Mouse (Mus musculus) testis, adult 2 months (tissue): ENCODE results near the gene Rbm18. TPM values are rescaled to one million over a fixed set of nuclear protein-coding genes. Genes with fewer than 3 reads are reported as not detected.
"Not testable (repeated sequence)": the region's sequence is repeated elsewhere in the genome, so short reads cannot be mapped to it uniquely, and the experiment has no call there.

Source experiments
- H3K27ac ChIP-seq: fragments of 200-500 bp; 2 replicates; pipeline ENCODE4 v1.5.1; 2012; ENCODE audit warnings: low read depth, low read length; ENCODE audit not compliant: control insufficient read depth, insufficient read depth
- H3K27me3 ChIP-seq: fragments of 200-500 bp; 2 replicates; pipeline ENCODE4 v1.6.1; 2012; ENCODE audit warnings: mild to moderate bottlenecking, low read length, moderate library complexity; ENCODE audit not compliant: control insufficient read depth, insufficient read depth
- H3K36me3 ChIP-seq: fragments of 200-500 bp; 2 replicates; pipeline ENCODE4 v1.6.1; 2012; ENCODE audit warnings: mild to moderate bottlenecking, low read length; ENCODE audit not compliant: control insufficient read depth, insufficient read depth
- H3K4me1 ChIP-seq: fragments of 200-500 bp; 2 replicates; pipeline ENCODE4 v1.6.1; 2012; ENCODE audit warnings: low read length; ENCODE audit not compliant: control insufficient read depth, insufficient read depth
- H3K4me3 ChIP-seq: fragments of 200-500 bp; 2 replicates; pipeline ENCODE4 v1.5.1; 2012; ENCODE audit warnings: low read depth, mild to moderate bottlenecking, low read length, moderate library complexity, mixed read lengths; ENCODE audit not compliant: control insufficient read depth
- CTCF ChIP-seq: fragments of 200-500 bp; IDR thresholded peaks from 2 replicates; pipeline ENCODE4 v1.5.1; 2012; ENCODE audit warnings: low read depth, mild to moderate bottlenecking, inconsistent platforms, low read length, moderate library complexity; ENCODE audit not compliant: control insufficient read depth, insufficient read depth, insufficient replicate concordance
- POLR2A ChIP-seq: fragments of 200-500 bp; IDR thresholded peaks from 2 replicates; pipeline ENCODE4 v1.6.1; 2012; ENCODE audit warnings: low read depth, mild to moderate bottlenecking, inconsistent platforms, low read length, moderate library complexity; ENCODE audit not compliant: control insufficient read depth
- polyA plus RNA-seq: library from polyadenylated mRNA; depleted of rRNA; stranded (reverse); fragments of >200 nt; gene quantifications from 2 replicates; pipeline ENCODE4 v1.2.3, GENCODE M21; 2012

Gene Rbm18
- polyA plus RNA-seq, 1 experiment: 14.2 TPM

DNA sequence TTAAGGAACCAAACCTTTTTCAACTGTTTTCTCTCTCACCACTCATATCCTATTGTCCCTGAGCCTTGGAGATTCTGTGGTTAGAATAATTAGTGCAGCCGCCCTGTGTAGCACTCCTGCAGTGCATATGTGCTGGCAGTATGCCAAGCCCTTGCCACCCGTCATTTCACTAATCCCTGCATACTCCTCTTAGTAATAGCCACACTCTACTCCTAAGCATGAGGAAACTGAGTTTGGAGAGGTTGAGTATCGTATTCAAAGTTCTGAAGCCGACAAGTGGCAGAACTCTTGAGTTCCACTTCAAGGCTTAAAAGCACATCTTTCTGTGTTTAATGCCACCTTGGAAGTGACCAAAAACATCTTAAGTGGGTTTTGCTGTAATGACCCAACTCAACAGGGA lies 35.6 kb upstream of the Rbm18 start:
- no peaks in the 10 kb centered on the region for H3K27me3 ChIP-seq
- H3K4me3 ChIP-seq: no peak overlapping the region
- no peaks in the 10 kb centered on the region for H3K4me1 ChIP-seq
- no peak for TF ChIP-seq POLR2A
- TF ChIP-seq CTCF: no peak
- no peak overlapping the region for H3K27ac ChIP-seq
- no peaks in the 10 kb centered on the region; the same call in 1 of the 2 replicates for H3K36me3 ChIP-seq

DNA sequence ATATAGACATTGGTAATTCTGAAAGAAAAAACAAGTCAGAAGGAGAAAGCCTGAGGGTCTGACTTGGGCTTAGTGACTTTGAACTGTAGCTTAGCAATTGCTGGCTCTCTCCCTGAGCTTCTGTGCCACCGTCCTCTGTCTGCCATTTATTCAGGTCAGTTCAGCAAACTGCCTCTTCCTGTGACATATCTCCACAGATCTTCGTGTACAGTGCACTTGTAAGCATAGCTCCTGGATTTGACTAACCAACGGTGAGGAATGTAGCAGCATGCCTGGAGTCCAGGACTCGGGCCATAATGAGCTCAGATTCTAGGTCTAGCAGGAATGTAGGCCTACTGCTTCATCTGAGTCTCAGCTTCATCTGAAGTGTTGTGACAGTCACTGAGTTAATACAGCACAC lies 32.6 kb upstream of the Rbm18 start:
- Histone ChIP-seq H3K4me3 (no peak overlapping the region), H3K36me3 (no peaks in the 10 kb centered on the region), H3K27ac (no peak overlapping the region), H3K27me3 (no peaks in the 10 kb centered on the region), H3K4me1 (no peaks in the 10 kb centered on the region)
- TF ChIP-seq POLR2A: no peak
- no peak for TF ChIP-seq CTCF

DNA sequence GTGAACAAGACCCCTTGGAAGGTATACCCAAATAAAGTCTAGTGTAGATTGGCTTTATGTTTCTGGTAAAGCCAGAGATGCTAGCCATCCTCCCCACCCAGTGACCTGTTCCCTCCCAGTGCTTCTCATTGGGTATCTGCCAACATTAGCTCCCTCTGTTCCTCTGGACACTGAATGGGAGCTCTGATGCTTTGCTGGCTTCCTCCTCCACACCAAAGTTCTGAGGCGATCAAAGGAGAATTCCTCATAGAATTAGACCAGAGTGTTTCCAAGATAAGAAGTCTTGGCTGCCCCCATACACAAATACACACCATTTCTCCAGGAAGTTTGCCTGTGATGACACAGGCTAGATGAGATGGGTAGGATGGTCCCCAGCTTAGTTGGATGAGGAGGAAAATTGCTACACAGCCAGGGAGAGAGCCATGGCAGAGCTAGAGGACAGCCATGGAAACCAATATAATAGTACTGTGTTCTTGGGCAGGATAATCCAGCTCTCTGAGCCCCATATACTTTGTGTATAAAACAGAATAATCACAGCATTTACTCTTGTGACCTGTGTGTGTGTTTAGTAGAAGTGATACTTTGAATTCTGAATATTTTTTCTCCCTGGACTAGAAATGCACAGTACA lies 31.5 kb upstream of the Rbm18 start:
- TF ChIP-seq CTCF (no peak), POLR2A (no peak)
- Histone ChIP-seq H3K27ac (no peak overlapping the region), H3K36me3 (no peaks in the 10 kb centered on the region), H3K4me3 (no peak overlapping the region), H3K4me1 (no peaks in the 10 kb centered on the region), H3K27me3 (no peaks in the 10 kb centered on the region)

DNA sequence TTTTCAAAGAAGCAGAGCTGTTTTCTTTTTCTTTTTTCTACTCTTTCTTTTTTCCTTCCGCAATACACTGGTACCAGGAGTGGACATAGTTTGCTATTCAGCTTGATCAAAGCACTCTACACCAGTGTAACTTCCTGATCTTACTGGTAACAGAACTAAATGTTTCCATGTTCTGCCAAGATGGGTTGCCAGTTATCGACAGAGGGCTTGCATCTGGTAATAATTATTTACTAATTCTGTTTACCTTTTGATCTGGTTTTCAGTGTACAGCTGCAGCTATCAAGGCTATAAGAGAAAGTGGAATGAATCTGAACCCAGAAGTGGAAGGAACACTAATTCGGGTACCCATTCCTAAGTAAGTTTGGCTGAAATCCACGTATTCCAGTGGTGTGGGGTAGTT lies 22.8 kb upstream of the Rbm18 start:
- no peak for TF ChIP-seq POLR2A
- no peak for TF ChIP-seq CTCF
- Histone ChIP-seq H3K27ac (no peak overlapping the region), H3K36me3 (peaks cover 1% of the 10 kb centered on the region), H3K27me3 (no peaks in the 10 kb centered on the region), H3K4me3 (no peak overlapping the region), H3K4me1 (no peaks in the 10 kb centered on the region)

DNA sequence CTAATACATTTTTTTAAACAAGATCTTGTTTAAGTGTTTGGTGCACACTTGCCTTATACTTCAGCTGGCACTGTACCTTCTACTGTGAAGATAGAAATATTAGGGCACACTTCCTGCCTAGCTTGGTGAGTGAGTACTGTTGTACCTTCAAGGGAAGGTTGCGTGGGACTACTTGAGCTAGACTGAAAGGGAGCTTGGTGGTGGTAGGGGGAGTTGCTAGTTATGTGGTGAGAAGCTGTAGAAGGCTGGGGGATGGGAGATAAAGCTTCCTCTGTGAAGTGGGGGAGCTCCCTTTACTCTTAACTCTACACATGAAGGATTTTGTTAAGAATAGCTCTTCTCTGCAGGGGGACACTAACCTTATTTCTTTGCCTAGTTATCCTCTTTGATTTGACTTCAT lies 20.9 kb upstream of the Rbm18 start:
- TF ChIP-seq CTCF: no peak
- TF ChIP-seq POLR2A: no peak
- no peaks in the 10 kb centered on the region for H3K4me1 ChIP-seq
- no peaks in the 10 kb centered on the region for H3K27me3 ChIP-seq
- no peak overlapping the region for H3K4me3 ChIP-seq
- peaks cover 1% of the 10 kb centered on the region for H3K36me3 ChIP-seq
- no peak overlapping the region for H3K27ac ChIP-seq

DNA sequence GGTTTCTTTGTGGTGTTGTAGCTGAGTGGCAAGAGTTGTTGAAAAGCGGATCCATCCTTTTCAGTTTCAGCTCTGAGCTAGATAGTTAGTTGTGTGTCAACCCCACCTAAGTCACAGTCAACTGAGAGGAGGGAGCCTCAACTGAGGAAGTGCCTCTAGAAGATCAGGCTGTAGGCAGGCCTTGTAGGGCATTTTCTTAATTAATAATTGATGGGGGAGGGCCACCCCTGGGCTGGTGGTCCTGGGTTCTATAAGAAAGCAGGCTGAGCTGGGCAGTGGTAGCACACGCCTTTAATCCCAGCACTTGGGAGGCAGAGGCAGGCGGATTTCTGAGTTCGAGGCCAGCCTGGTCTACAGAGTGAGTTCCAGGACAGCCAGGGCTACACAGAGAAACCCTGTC lies 15.8 kb upstream of the Rbm18 start:
- H3K36me3 ChIP-seq, H3K27me3 ChIP-seq, H3K27ac ChIP-seq, H3K4me1 ChIP-seq, H3K4me3 ChIP-seq: not testable (repeated sequence)

DNA sequence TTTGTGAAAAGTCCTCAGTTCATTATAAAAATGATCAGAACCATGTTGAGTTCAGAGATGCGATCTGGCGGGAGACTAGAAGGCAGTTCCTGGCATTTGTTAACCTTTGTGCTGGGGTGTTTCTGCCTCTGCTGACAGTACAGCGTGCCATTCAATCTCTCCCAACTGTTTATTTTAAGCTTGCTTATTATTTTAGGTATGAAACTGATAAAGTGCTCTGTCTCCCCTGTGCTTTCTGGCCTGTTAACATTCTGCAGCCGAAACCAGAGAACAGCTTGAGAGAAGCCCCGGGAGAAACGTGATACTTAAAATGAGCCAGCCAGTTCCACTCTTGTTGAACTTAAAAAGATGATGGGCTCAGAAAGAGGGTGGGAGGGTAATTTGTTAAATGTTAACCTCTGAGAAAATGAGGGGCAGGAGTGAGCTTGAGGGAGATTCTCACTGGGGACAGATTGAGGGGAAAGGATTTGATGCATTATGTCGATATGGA lies 12.3 kb upstream of the Rbm18 start:
- no peaks in the 10 kb centered on the region for H3K27me3 ChIP-seq
- no peak overlapping the region for H3K4me3 ChIP-seq
- TF ChIP-seq POLR2A (no peak), CTCF (no peak)

DNA sequence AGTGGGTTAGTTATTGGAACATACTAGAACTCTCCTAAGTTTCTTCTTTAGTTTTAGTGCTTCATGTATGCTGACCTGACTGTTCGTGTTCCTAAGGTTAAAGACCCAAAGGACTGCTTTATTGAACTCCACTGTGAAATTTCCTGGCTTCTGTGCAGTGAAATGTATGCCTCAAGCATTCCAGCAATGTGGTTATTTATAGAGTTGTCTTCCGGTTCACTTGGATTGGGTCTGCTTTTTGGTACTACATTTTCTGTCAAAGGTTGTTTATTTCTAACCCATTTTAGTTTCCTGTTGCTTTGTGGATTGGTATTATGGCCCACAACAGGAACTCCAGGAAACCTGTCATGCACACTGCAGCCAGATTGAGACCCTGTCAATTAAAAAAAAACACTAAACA lies 2.5 kb upstream of the Rbm18 start:
- Histone ChIP-seq H3K36me3 (no peaks in the 10 kb centered on the region; the same call in 1 of the 2 replicates), H3K4me1 (no peaks in the 10 kb centered on the region), H3K27ac (no peak overlapping the region), H3K4me3 (no peak overlapping the region), H3K27me3 (no peaks in the 10 kb centered on the region)
- TF ChIP-seq POLR2A (no peak), CTCF (no peak)

More for the DNA sequence above, 12.3 kb upstream of the Rbm18 start:
- Histone ChIP-seq H3K27ac (no peak overlapping the region), H3K36me3 (peaks cover 1% of the 10 kb centered on the region; the same call in 1 of the 2 replicates), H3K4me1 (no peaks in the 10 kb centered on the region)
